Mouse (Mus musculus) forebrain, embryonic 14.5 days (tissue): Measurements from ENCODE around the gene Olfr694. TPM values are rescaled to one million over a fixed set of nuclear protein-coding genes. Genes with fewer than 3 reads are reported as not detected.

Experiments
- polyA plus RNA-seq: library from polyadenylated mRNA; unstranded; fragments of >200 nt; fragmentation: Nextera tagmentation; extraction: Ambion mirVana; gene quantifications from 2 replicates; pipeline ENCODE4 v1.2.1, GENCODE M21; 2014

Olfr694 gene
- polyA plus RNA-seq, 1 experiment from 2014 or later: not detected

Other genes with a start within 250 kb of the Olfr694 start
- gene Olfr693, start 11.2 kb downstream of the Olfr694 start, polyA plus RNA-seq: not detected in 2 replicates
- gene Olfr695, start 24.6 kb upstream of the Olfr694 start, polyA plus RNA-seq: not detected in 2 replicates
- not detected in 2 replicates for gene Olfr697, start 50.6 kb upstream of the Olfr694 start, polyA plus RNA-seq
- gene Olfr698, start 63.6 kb upstream of the Olfr694 start, polyA plus RNA-seq: not detected in 2 replicates
- gene Olfr699, start 101.4 kb upstream of the Olfr694 start, polyA plus RNA-seq: not detected in 2 replicates
- not detected in 2 replicates for gene Olfr700, start 117.0 kb upstream of the Olfr694 start, polyA plus RNA-seq
- gene Olfr701, start 122.3 kb upstream of the Olfr694 start, polyA plus RNA-seq: not detected in 2 replicates
- not detected in 2 replicates for gene Olfr702, start 142.1 kb upstream of the Olfr694 start, polyA plus RNA-seq
- not detected in 2 replicates for gene Olfr703, start 151.5 kb upstream of the Olfr694 start, polyA plus RNA-seq
- not detected in 2 replicates for gene Olfr704, start 171.4 kb upstream of the Olfr694 start, polyA plus RNA-seq
- gene Olfr705, start 185.1 kb upstream of the Olfr694 start, polyA plus RNA-seq: not detected in 2 replicates
- gene Olfr706, start 196.3 kb upstream of the Olfr694 start, polyA plus RNA-seq: not detected in 2 replicates
- gene Olfr707, start 209.4 kb upstream of the Olfr694 start, polyA plus RNA-seq: not detected in 2 replicates
- not detected in 2 replicates for gene Olfr1532-ps1, start 216.2 kb upstream of the Olfr694 start, polyA plus RNA-seq
- not detected in 2 replicates for gene Olfr709-ps1, start 240.4 kb upstream of the Olfr694 start, polyA plus RNA-seq